Mouse (Mus musculus) megakaryocyte-erythroid progenitor cell, adult 5-6 weeks (primary cell): ENCODE measurements around the gene Wdfy2. TPM values are rescaled to one million over a fixed set of nuclear protein-coding genes. Genes with fewer than 3 reads are reported as not detected.

Experiments
- ATAC-seq: replicated peaks from 2 replicates; pipeline ENCODE4 v1.8.0; 2016; ENCODE audit warnings: mild to moderate bottlenecking, inconsistent platforms; ENCODE audit not compliant: severe bottlenecking, poor library complexity, low FRiP score, low TSS enrichment
- total RNA-seq, 2 experiments: library from RNA; stranded (forward) in 1 of 2; stranded (reverse) in 1 of 2; fragments of 200-1000, 215-1000 nt in 1 of 2; fragments of >200 nt in 1 of 2; fragmentation: Nextera tagmentation in 1 of 2; gene quantifications; 2 replicates each; pipeline ENCODE4 v1.2.3; 2014 to 2017

Wdfy2 gene
- total RNA-seq, 2 experiments from 2014 or later: 4.9 to 5.7 TPM

- ATAC-seq: no peak
These were observed 153.8 kb downstream of the Wdfy2 start for GRCm38 (mm10) chr14:62991271-62991670.

GRCm38 (mm10) chr14:62991849-62992510 lies 154.5 kb downstream of the Wdfy2 start:
- no peak for ATAC-seq

DNA sequence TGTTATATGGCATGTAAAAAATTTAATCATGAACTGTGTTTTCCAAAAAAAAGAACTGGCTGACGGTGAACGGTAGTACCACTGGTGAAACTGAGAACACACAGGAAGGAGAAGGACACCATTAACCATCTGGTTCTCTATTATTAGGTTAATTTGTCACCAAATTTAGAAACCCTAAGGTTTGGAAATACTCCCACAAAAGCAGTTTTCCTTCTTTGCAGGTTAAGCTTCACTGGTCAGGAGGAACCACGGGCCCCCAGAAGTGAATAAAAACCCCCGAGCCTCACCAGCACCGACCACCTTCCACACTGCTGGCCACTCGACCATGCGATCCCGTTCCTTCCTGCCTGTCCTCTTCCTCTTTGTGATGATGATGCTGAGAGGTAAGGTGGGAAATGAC lies 160.3 kb downstream of the Wdfy2 start, which contains the start of gene Defb47:
TSS of gene Defb47 (plus strand) at position 301 of the 400 bp plus-strand sequence.
- ATAC-seq: no peak

DNA sequence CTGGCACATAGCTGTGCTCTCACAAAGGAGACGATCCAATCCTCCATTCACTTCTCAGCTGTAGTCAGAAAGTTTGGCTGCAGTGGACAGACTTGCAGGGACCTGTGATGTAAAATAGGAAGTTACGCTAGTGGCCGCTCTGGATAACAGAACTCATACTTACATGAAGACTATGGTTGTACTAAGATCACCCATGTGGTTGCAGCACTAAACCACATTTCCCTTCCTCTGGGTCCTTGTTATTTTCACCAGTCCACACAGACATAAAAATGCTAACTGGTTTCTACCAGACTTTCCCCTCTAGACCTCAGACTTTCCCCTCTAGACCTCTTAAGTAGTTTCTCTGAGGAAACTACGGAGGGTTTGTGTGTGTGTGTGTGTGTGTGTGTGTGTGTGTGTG lies 161.5 kb downstream of the Wdfy2 start:
- ATAC-seq: no peak

DNA sequence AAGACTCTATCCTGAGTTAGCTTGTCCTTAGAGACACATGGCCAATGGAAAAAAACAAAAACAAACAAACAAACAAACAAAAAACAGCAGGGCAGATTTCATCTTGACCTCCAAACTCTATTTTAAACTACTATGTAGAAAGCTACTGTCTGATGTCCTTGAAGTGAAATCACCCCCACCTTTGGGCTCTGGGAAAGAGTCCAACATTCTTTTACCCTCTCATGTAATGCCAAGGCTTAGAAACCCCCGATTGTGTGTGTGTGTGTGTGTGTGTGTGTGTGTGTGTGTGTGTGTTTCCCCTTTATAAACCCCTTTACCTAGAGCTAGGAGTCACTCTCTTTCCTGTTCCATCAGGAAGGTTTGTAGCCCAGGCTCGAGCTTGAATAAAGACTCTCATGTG lies 165.1 kb downstream of the Wdfy2 start:
- ATAC-seq: no peak

Other genes with a start within 250 kb of the Wdfy2 start
- not detected in 2 replicates for gene Serpine3, start 174.0 kb upstream of the Wdfy2 start, total RNA-seq (2014; fragmentation: Nextera tagmentation)
- gene Serpine3, start 174.0 kb upstream of the Wdfy2 start, total RNA-seq (2017): not detected in 2 replicates
- 37.0 and 58.2 TPM in 2 replicates for gene Ints6, start 76.5 kb upstream of the Wdfy2 start, total RNA-seq (2014; fragmentation: Nextera tagmentation)
- gene Ints6, start 76.5 kb upstream of the Wdfy2 start, total RNA-seq (2017): 93.6 and 138 TPM in 2 replicates
- not detected in 2 replicates for gene Defb48, start 146.8 kb downstream of the Wdfy2 start, total RNA-seq (2014; fragmentation: Nextera tagmentation)
- not detected in 2 replicates for gene Defb48, start 146.8 kb downstream of the Wdfy2 start, total RNA-seq (2017)
- not detected in 2 replicates for gene Defb47, start 160.4 kb downstream of the Wdfy2 start, total RNA-seq (2014; fragmentation: Nextera tagmentation)
- gene Defb47, start 160.4 kb downstream of the Wdfy2 start, total RNA-seq (2017): not detected in 2 replicates
- gene Defb43, start 174.1 kb downstream of the Wdfy2 start, total RNA-seq (2014; fragmentation: Nextera tagmentation): not detected in 2 replicates
- gene Defb43, start 174.1 kb downstream of the Wdfy2 start, total RNA-seq (2017): not detected in 2 replicates
- not detected in 2 replicates for gene Defb42, start 209.3 kb downstream of the Wdfy2 start, total RNA-seq (2014; fragmentation: Nextera tagmentation)
- 1.1 TPM in 1 of 2 replicates, not detected in the other for gene Defb42, start 209.3 kb downstream of the Wdfy2 start, total RNA-seq (2017)
- gene Defb30, start 212.3 kb downstream of the Wdfy2 start, total RNA-seq (2014; fragmentation: Nextera tagmentation): not detected in 2 replicates
- not detected in 2 replicates for gene Defb30, start 212.3 kb downstream of the Wdfy2 start, total RNA-seq (2017)